Mouse (Mus musculus) erythroid progenitor cell, adult 5-6 weeks (primary cell): ENCODE measurements around the gene Ntrk3. TPM values are rescaled to one million over a fixed set of nuclear protein-coding genes. Genes with fewer than 3 reads are reported as not detected.

Experiments
- ATAC-seq: replicated peaks from 2 replicates; pipeline ENCODE4 v1.8.0; 2016; ENCODE audit warnings: moderate number of reproducible peaks, mild to moderate bottlenecking, moderate TSS enrichment, inconsistent platforms; ENCODE audit not compliant: poor library complexity, low FRiP score, severe bottlenecking
- total RNA-seq, 2 experiments: library from RNA; stranded (forward) in 1 of 2; stranded (reverse) in 1 of 2; fragments of 150-400 nt in 1 of 2; fragments of 186-747, 209-891 nt in 1 of 2; gene quantifications; 2 replicates each; pipeline versions ENCODE4 v1.2.3 to v1.2.4; 2015 to 2017; ENCODE audit warnings: low replicate concordance in 2 of 2

The Ntrk3 gene
- total RNA-seq, 2 experiments from 2014 or later: 0.45 TPM; not detected in 1

GRCm38 (mm10) chr7:78652296-78652695 lies 85.5 kb downstream of the Ntrk3 start:
- no peak for ATAC-seq

GRCm38 (mm10) chr7:78651540-78651939 lies 86.3 kb downstream of the Ntrk3 start:
- no peak for ATAC-seq

- ATAC-seq: no peak
Observed at GRCm38 (mm10) chr7:78643667-78644066, 94.1 kb downstream of the Ntrk3 start.

- no peak for ATAC-seq
Observed at GRCm38 (mm10) chr7:78623686-78624085, 114.1 kb downstream of the Ntrk3 start.

- ATAC-seq: no peak
Observed at GRCm38 (mm10) chr7:78621115-78621514, 116.7 kb downstream of the Ntrk3 start.

GRCm38 (mm10) chr7:78619818-78620577 lies 117.8 kb downstream of the Ntrk3 start:
- ATAC-seq: no peak

GRCm38 (mm10) chr7:78605538-78606130 lies 132.2 kb downstream of the Ntrk3 start:
- no peak for ATAC-seq

- no peak for ATAC-seq
Observed at GRCm38 (mm10) chr7:78603922-78604321, 133.9 kb downstream of the Ntrk3 start.

GRCm38 (mm10) chr7:78601851-78602250 lies 136.0 kb downstream of the Ntrk3 start:
- no peak for ATAC-seq

- ATAC-seq: no peak
Observed at GRCm38 (mm10) chr7:78600886-78601285, 136.9 kb downstream of the Ntrk3 start.

- ATAC-seq: no peak
Observed at GRCm38 (mm10) chr7:78599941-78600677, 137.7 kb downstream of the Ntrk3 start.

- no peak for ATAC-seq
Observed at GRCm38 (mm10) chr7:78598147-78598546, 139.7 kb downstream of the Ntrk3 start.

GRCm38 (mm10) chr7:78597251-78598129 lies 140.3 kb downstream of the Ntrk3 start:
- no peak for ATAC-seq

GRCm38 (mm10) chr7:78596556-78596955 lies 141.3 kb downstream of the Ntrk3 start:
- no peak for ATAC-seq

- ATAC-seq: peak; percentile 70
Observed at GRCm38 (mm10) chr7:78595895-78596294, 141.9 kb downstream of the Ntrk3 start.

- ATAC-seq: no peak
Observed at GRCm38 (mm10) chr7:78592948-78593347, 144.9 kb downstream of the Ntrk3 start.

GRCm38 (mm10) chr7:78592172-78592571 lies 145.6 kb downstream of the Ntrk3 start:
- ATAC-seq: no peak

GRCm38 (mm10) chr7:78589766-78590165 lies 148.0 kb downstream of the Ntrk3 start:
- no peak for ATAC-seq

GRCm38 (mm10) chr7:78586800-78587199 lies 151.0 kb downstream of the Ntrk3 start:
- no peak for ATAC-seq

GRCm38 (mm10) chr7:78585960-78586359 lies 151.9 kb downstream of the Ntrk3 start:
- no peak for ATAC-seq
